In genomic region chr7:62542187-62542586, GRCm38 (mm10) we compare ENCODE assay signal across 19 mouse cellular contexts.
A peak's percentile ranks its signal among the peaks of the same experiment; 100 is the strongest.
DNase-seq lines count a peak whose midpoint lies in the region; ATAC-seq and TF ChIP-seq lines count a peak whose summit lies in the region.
"Had no signal": no experiment of that assay in that cellular context is flagged by ENCODE, and none has a peak within 500 bp of the region (broad histone marks: within the 10 kb centered on the region; RNA-seq: fewer than 3 reads in every experiment).

No protein-coding gene starts in this region.

- no peaks in the 10 kb centered on the region for H3K4me1 ChIP-seq in hindbrain, postnatal 0 days (ENCODE audit: insufficient read depth, low read length)
- H3K4me1 ChIP-seq in hindbrain, embryonic 12.5 days, result no peaks in the 10 kb centered on the region
- no peaks in the 10 kb centered on the region for H3K4me1 ChIP-seq in lung, embryonic 14.5 days (ENCODE audit: insufficient read depth)
- H3K4me1 ChIP-seq: embryonic facial prominence, embryonic 13.5 days; forebrain, embryonic 10.5 days; heart, embryonic 12.5 days had no signal

- WGBS in hindbrain, postnatal 0 days, result 65% methylated on average over 1 of the region's 1 CpGs
- 40% methylated on average over 1 of the region's 1 CpGs for WGBS in hindbrain, embryonic 12.5 days
- WGBS in lung, embryonic 14.5 days, result 42% methylated on average over 1 of the region's 1 CpGs

- H3K27ac ChIP-seq in hindbrain, postnatal 0 days, result no peak overlapping the region
- no peak overlapping the region for H3K27ac ChIP-seq in hindbrain, embryonic 12.5 days
- no peak overlapping the region for H3K27ac ChIP-seq in lung, embryonic 14.5 days (ENCODE audit: low read depth)
- H3K27ac ChIP-seq: embryonic facial prominence, embryonic 13.5 days; forebrain, embryonic 10.5 days; macrophage had no signal

- H3K4me2 ChIP-seq in hindbrain, postnatal 0 days (ENCODE audit: low read depth, low read length), result no peak overlapping the region
- H3K4me2 ChIP-seq in hindbrain, embryonic 12.5 days (replicated peaks), result no peak overlapping the region
- no peak overlapping the region for H3K4me2 ChIP-seq in lung, embryonic 14.5 days
- H3K4me2 ChIP-seq: embryonic facial prominence, embryonic 13.5 days; heart, embryonic 12.5 days had no signal

- peaks cover 20% of the 10 kb centered on the region for H3K9me3 ChIP-seq in hindbrain, postnatal 0 days (ENCODE audit: low read length)
- H3K9me3 ChIP-seq in hindbrain, embryonic 12.5 days (replicated peaks), result peaks cover 21% of the 10 kb centered on the region; the same call in 1 of the 2 replicates
- peaks cover 10% of the 10 kb centered on the region for H3K9me3 ChIP-seq in lung, embryonic 14.5 days (ENCODE audit: low read depth, low read length)

- H3K9ac ChIP-seq in hindbrain, postnatal 0 days (replicated peaks; ENCODE audit: low read length), result no peak overlapping the region
- H3K9ac ChIP-seq in hindbrain, embryonic 12.5 days, result no peak overlapping the region
- H3K9ac ChIP-seq in lung, embryonic 14.5 days, result no peak overlapping the region
- H3K9ac ChIP-seq: embryonic facial prominence, embryonic 13.5 days; heart, embryonic 12.5 days had no signal

- DNase-seq in hindbrain, postnatal 0 days (ENCODE audit: low spot score), result peak; percentile 1
- DNase-seq in lung, embryonic 14.5 days, result peak; percentile 2
- DNase-seq in lung, postnatal 4 days, result no peak
- peak; percentile 16 for DNase-seq in MEL-GATA-1-ER (ENCODE audit: extremely low read depth, low read depth)
- DNase-seq in kidney, postnatal 4 days, result no peak
- DNase-seq in adrenal gland, postnatal 25 days, result no peak
- DNase-seq: adrenal gland, postnatal 36 days; cerebellum, postnatal 10 days; heart, postnatal 4 days; kidney, postnatal 25 days; left cerebral cortex, postnatal 4 days; thymus, postnatal 14 days had no signal

- no peak overlapping the region for H3K4me3 ChIP-seq in hindbrain, postnatal 0 days (ENCODE audit: low read length)
- H3K4me3 ChIP-seq in hindbrain, embryonic 12.5 days, result no peak overlapping the region
- no peak overlapping the region for H3K4me3 ChIP-seq in lung, embryonic 14.5 days (ENCODE audit: low read depth, low read length)
- H3K4me3 ChIP-seq: embryonic facial prominence, embryonic 13.5 days; forebrain, embryonic 10.5 days; heart, embryonic 12.5 days had no signal

- peak; percentile 20; the same call in 1 of the 2 replicates for TF ChIP-seq CTCF in hindbrain, postnatal 0 days (IDR thresholded peaks at IDR 0.05; ENCODE audit: low read depth)
- peak; percentile 25; the same call in 1 of the 2 replicates for TF ChIP-seq CTCF in lung, embryonic 14.5 days (IDR thresholded peaks at IDR 0.05; ENCODE audit: low read depth)

- no peak for ATAC-seq in hindbrain, postnatal 0 days
- no peak for ATAC-seq in hindbrain, embryonic 12.5 days (ENCODE audit: low FRiP score)
- no peak for ATAC-seq in lung, embryonic 14.5 days (ENCODE audit: insufficient read depth)
- peak; percentile 64; the same call in 1 of the 2 replicates for ATAC-seq in megakaryocyte progenitor cell, adult 5-6 weeks (replicated peaks; ENCODE audit: poor library complexity)
- ATAC-seq: CD4-positive, CD25-positive, alpha-beta regulatory T cell, adult 4 months had no signal

- no peaks in the 10 kb centered on the region for H3K36me3 ChIP-seq in hindbrain, postnatal 0 days (ENCODE audit: insufficient read depth, low read length)
- no peaks in the 10 kb centered on the region for H3K36me3 ChIP-seq in hindbrain, embryonic 12.5 days
- no peaks in the 10 kb centered on the region for H3K36me3 ChIP-seq in lung, embryonic 14.5 days (ENCODE audit: insufficient read depth)
- H3K36me3 ChIP-seq: embryonic facial prominence, embryonic 13.5 days; forebrain, embryonic 10.5 days; heart, embryonic 12.5 days had no signal

- H3K27me3 ChIP-seq in hindbrain, postnatal 0 days (ENCODE audit: insufficient read depth, low read length), result no peaks in the 10 kb centered on the region
- H3K27me3 ChIP-seq in hindbrain, embryonic 12.5 days, result no peaks in the 10 kb centered on the region
- no peaks in the 10 kb centered on the region for H3K27me3 ChIP-seq in lung, embryonic 14.5 days (ENCODE audit: insufficient read depth, low read length)
- H3K27me3 ChIP-seq: embryonic facial prominence, embryonic 13.5 days; heart, embryonic 12.5 days had no signal

Comparison
In these comparisons a context has a peak if more than half of its experiments do, and no peak if none do; other contexts are left out.
1. DNase-seq: peak in hindbrain, postnatal 0 days (single experiment), lung, embryonic 14.5 days (single experiment) and MEL-GATA-1-ER (single experiment); none in lung, postnatal 4 days (0 of 2), kidney, postnatal 4 days (0 of 2) and adrenal gland, postnatal 25 days (single experiment).